Mouse (Mus musculus) lung, embryonic 15.5 days (tissue): ENCODE data around the gene Pigr. TPM values are rescaled to one million over a fixed set of nuclear protein-coding genes. Genes with fewer than 3 reads are reported as not detected.

ENCODE experiments used
- ATAC-seq: fragments of 200-750 bp; cut with Nextera tagmentation; 2 replicates; pipeline ENCODE4 v1.8.0; 2017; ENCODE audit warnings: moderate number of reproducible peaks, borderline replicate concordance; ENCODE audit not compliant: low FRiP score, low TSS enrichment; ENCODE audit errors: extremely low read depth
- H3K27ac ChIP-seq: fragments of 300-500 bp; sonication (generic); 2 replicates; pipeline ENCODE4 v1.5.1; 2015; ENCODE audit warnings: moderate library complexity, mild to moderate bottlenecking, inconsistent platforms
- H3K27me3 ChIP-seq: fragments of 300-500 bp; sonication (generic); 2 replicates; pipeline ENCODE4 v1.6.1; 2015; ENCODE audit warnings: inconsistent platforms
- H3K36me3 ChIP-seq: fragments of 300-500 bp; sonication (generic); 2 replicates; pipeline ENCODE4 v1.6.1; 2015; ENCODE audit warnings: inconsistent platforms
- H3K4me1 ChIP-seq: fragments of 300-500 bp; sonication (generic); 2 replicates; pipeline ENCODE4 v1.6.1; 2015; ENCODE audit warnings: inconsistent platforms
- H3K4me2 ChIP-seq: fragments of 300-500 bp; sonication (generic); 2 replicates; pipeline ENCODE4 v1.6.1; 2015; ENCODE audit warnings: inconsistent platforms, mild to moderate bottlenecking, moderate library complexity
- H3K4me3 ChIP-seq: fragments of 300-500 bp; sonication (generic); 2 replicates; pipeline ENCODE4 v1.5.1; 2015; ENCODE audit warnings: mild to moderate bottlenecking, inconsistent platforms
- H3K9ac ChIP-seq: fragments of 300-500 bp; sonication (generic); 2 replicates; pipeline ENCODE4 v1.6.1; 2015; ENCODE audit warnings: inconsistent platforms
- H3K9me3 ChIP-seq: fragments of 300-500 bp; sonication (generic); 2 replicates; pipeline ENCODE4 v1.6.1; 2016; ENCODE audit warnings: inconsistent platforms
- WGBS: fragments of 180-500 bp; shearing (Covaris S2); methylation state at CpG from one replicate; pipeline ENCODE4 v1.1.7; 2015; 5-methylcytosine and 5-hydroxymethylcytosine counted together
- polyA plus RNA-seq: library from polyadenylated mRNA; unstranded; fragments of >200 nt; fragmentation: Nextera tagmentation; extraction: Ambion mirVana; gene quantifications from 2 replicates; pipeline ENCODE4 v1.2.1, GENCODE M21; 2015

Gene Pigr
- polyA plus RNA-seq: not detected in 2 replicates

DNA sequence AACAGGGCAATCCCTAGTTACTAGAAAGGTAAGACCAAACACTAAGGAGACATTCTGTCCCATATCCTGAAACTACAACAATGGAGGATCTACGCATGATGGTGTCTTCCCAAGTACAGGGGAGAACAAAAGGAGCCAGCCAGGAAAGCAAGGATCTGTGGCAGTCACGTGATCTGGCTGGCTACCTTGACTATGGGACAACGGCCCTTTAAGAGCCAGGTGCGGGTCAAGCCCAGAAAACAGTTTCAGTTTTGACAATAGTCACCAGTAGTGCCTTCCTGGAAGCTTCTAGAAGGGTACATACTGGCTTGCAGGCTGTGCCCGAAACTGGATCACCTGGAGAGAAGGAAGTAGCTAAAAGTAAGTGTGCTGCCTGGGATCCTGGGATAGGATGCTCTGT lies at the start of gene Pigr:
Pigr (plus strand) TSS at position 237 of the 400 bp plus-strand sequence.
- WGBS: 86% methylated on average over 5 of the region's 5 CpGs
- no peaks in the 10 kb centered on the region for H3K27me3 ChIP-seq
- ATAC-seq: no peak
- H3K27ac ChIP-seq: no peak within 1 kb of the TSS
- no peak within 1 kb of the TSS for H3K4me3 ChIP-seq
- no peak within 1 kb of the TSS for H3K4me2 ChIP-seq
- no peaks in the 10 kb centered on the region for H3K36me3 ChIP-seq
- H3K4me1 ChIP-seq: no peaks in the 10 kb centered on the region
- H3K9me3 ChIP-seq: no peaks in the 10 kb centered on the region
- H3K9ac ChIP-seq: no peak within 1 kb of the TSS

DNA sequence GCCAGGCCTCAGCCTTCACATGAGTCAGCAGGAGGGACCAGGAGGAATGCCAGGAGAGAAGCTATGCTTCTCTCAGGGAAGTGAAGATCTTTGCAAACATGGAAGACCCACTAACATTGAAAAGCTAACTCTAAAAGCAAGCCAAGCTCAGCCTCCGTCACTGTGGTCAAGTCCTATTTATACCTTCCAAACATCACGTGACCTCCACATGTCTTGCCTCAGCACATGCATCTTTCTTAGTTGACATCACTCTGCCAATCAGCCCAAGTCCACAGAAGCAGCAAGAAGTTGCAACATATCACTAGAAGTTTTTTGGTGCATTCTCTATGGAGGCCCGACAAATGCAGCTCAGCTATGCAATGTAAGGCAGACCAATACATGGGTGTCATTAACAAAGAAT lies 46.6 kb upstream of the Pigr start:
- Histone ChIP-seq H3K27ac (no peak overlapping the region), H3K4me2 (no peak overlapping the region), H3K27me3 (no peaks in the 10 kb centered on the region), H3K4me1 (no peaks in the 10 kb centered on the region), H3K4me3 (no peak overlapping the region), H3K9ac (no peak overlapping the region), H3K9me3 (no peaks in the 10 kb centered on the region), H3K36me3 (no peaks in the 10 kb centered on the region)
- no peak for ATAC-seq
- 77% methylated on average over 3 of the region's 3 CpGs for WGBS

DNA sequence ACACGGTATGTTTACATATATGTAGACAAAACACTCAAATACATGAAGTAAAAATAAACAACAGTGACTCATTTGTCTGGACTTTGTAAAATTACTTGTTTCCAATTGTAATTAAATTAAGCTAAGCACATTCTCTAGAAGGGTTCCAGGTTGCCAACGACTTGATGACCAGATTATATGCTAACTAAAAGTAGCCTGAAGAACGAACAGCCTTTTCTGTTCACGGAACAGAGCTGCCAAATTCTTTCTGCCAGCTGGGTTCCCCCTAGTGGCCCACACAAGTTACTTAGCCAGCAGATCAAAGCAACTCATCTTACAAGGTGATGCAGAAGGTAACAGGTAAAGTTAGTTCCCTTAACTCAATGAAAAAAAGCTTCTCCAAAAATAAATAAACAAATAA lies 42.4 kb upstream of the Pigr start:
- Histone ChIP-seq H3K27me3 (no peaks in the 10 kb centered on the region), H3K4me1 (no peaks in the 10 kb centered on the region), H3K9me3 (no peaks in the 10 kb centered on the region), H3K4me2 (no peak overlapping the region), H3K4me3 (no peak overlapping the region), H3K9ac (no peak overlapping the region), H3K27ac (no peak overlapping the region), H3K36me3 (no peaks in the 10 kb centered on the region)
- 11% methylated on average over 4 of the region's 4 CpGs for WGBS
- no peak for ATAC-seq

DNA sequence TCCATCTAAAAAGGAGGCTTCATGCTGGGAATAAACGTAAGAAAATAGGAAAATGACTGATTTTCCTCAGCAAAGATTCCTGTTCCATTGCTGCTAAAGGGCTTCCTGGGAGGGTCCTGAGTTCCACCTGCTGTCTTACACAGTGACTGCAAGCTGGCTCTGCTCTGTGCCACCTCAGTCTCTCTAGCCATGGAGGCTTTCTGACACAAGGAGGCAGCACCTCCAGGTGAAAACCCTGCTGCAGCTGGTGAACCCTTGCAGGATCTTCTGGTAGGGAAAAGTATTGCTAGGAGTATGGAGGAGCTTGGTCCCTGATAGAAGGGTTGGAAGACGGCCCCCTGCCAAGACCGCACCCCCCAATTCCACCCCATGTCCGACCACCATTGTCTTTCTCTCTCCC lies 39.5 kb upstream of the Pigr start:
- ATAC-seq: no peak
- Histone ChIP-seq H3K4me3 (no peak overlapping the region), H3K4me1 (no peaks in the 10 kb centered on the region), H3K4me2 (no peak overlapping the region), H3K9me3 (no peaks in the 10 kb centered on the region), H3K27me3 (no peaks in the 10 kb centered on the region), H3K27ac (no peak overlapping the region), H3K36me3 (no peaks in the 10 kb centered on the region), H3K9ac (no peak overlapping the region)
- 35% methylated on average over 4 of the region's 4 CpGs for WGBS

DNA sequence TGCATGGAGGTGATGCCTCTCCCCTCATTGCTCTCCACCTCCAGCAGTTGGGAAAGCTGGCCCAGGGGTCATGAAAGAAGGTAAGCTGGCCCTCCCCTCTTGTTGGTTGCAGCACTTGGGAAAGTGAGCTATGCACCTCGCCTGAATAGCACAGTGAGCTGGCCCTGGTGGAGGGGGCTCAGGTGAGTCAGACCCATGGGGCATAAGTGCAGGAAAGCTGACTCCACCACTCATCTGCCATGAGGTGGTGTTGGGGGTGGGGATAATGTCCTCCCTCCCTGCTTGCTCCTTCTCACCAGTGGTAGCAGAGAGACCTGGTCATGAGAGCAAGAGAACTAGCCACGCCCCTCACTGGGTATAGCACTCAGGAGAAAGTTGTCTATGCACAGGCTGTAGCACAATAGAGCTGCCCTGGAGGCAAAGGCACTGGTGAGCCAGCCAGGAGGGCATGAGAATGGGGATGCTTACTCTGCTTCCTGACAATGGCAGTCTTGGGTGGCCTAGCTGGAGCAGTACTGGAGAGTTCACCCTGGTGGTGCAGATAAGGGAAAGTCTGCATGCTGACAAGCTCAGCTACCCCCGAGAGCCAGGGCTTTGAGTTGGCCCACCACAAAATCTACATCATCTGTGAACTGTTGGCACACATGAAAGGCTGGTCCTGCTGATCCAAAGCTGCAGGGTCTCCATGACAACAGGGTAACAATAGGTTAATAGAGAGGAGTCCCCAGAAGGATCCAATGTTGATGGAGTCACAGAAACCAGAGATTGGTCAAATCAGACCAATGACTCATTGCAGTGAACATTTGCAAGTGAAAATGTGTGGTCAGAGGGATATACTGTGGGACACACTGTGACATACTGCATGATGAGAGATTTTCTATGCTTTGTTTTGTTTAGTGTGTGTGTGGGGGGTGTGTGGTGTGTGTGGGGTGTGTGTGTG lies 36.7 kb upstream of the Pigr start:
- WGBS: 50% methylated on average over 3 of the region's 3 CpGs
- H3K27me3 ChIP-seq: no peaks in the 10 kb centered on the region
- H3K4me1 ChIP-seq: no peaks in the 10 kb centered on the region
- ATAC-seq: 0 out of 2 replicates have a peak, but pooled peaks have one; percentile 23
- H3K4me2 ChIP-seq: no peak overlapping the region
- H3K4me3 ChIP-seq: no peak overlapping the region
- H3K9ac ChIP-seq: no peak overlapping the region
- H3K9me3 ChIP-seq: no peaks in the 10 kb centered on the region
- H3K27ac ChIP-seq: no peak overlapping the region
- no peaks in the 10 kb centered on the region for H3K36me3 ChIP-seq

DNA sequence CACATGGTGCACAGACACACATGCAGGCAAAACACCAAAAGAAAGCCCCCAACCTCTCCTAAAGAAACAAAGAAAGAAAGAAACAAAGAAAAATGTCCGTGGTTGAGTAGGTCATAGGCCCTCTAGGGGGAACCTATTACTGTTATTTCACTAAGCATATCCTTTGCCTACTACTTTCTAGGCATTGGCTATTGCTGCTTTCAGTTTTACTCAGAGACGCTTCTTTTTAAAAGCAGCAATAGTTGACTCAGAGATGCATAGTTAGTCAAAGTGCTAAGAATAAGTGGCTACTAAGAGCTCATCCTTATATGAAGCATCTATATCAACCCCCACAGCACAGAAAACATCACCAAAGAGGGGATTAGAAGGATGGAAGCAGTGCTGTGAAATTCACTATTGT lies 31.2 kb upstream of the Pigr start:
- 65% methylated on average over 2 of the region's 2 CpGs for WGBS
- Histone ChIP-seq H3K27me3 (no peaks in the 10 kb centered on the region), H3K9ac (no peak overlapping the region), H3K9me3 (no peaks in the 10 kb centered on the region), H3K4me2 (no peak overlapping the region), H3K4me3 (no peak overlapping the region), H3K4me1 (no peaks in the 10 kb centered on the region), H3K36me3 (no peaks in the 10 kb centered on the region), H3K27ac (no peak overlapping the region)
- ATAC-seq: no peak

DNA sequence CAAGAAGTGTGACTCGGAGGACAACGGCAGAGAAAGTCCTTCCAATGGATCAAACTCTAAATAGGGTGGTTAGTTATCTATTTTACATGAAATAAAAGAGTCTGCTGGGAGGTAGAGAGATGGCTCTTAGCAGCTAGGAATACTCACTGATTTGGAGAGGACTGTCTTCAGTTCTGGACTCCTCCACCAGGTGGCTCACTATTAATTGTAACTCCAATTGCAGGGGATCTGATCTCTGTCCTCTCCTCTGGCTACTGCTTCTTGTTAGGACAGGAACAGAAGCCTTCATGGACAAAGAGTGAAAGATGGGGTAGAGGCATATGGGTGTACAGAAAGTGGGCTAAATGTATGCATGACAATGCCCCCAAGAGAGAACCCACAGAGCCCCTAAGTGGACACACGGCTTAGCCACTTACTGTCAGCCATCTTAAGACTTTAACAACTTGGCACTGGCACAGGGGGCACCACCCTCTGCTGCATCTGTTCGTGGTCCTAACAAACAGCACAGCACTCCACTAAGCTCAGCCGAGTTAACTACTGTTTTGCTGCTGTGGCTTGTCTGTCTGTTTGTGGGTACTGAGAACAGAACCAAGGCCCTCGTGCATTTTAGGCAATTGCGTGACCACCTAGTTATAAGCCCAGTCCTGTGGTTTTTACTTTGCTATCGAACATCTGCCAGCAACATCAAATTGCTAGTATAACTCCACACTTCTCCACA lies 29.4 kb upstream of the Pigr start:
- H3K4me2 ChIP-seq: no peak overlapping the region
- no peak overlapping the region for H3K27ac ChIP-seq

DNA sequence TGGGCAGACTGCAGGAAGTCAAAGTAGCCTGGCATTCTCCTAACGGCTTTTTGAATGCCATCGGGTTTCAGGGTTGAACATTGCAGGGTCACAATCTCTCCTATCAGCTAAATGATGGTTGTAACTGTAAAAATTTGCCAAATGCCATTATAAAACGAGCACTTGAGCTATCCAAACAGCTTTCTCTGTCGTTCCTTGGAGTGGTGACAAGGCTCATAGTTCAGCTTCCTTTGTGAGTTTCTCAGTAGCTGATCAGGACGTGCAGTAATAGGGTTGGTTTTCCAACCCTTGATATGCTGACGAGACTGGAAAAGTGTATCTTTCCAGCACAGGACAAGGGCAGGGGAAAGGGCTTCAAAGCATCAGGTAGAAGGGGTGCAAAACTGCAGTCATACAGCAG lies 28.4 kb upstream of the Pigr start:
- H3K36me3 ChIP-seq: no peaks in the 10 kb centered on the region
- no peak for ATAC-seq
- no peak overlapping the region for H3K9ac ChIP-seq
- no peak overlapping the region for H3K4me2 ChIP-seq
- no peak overlapping the region for H3K27ac ChIP-seq
- WGBS: 41% methylated on average over 6 of the region's 6 CpGs
- H3K4me3 ChIP-seq: no peak overlapping the region
- H3K4me1 ChIP-seq: no peaks in the 10 kb centered on the region
- no peaks in the 10 kb centered on the region for H3K9me3 ChIP-seq
- no peaks in the 10 kb centered on the region for H3K27me3 ChIP-seq

More for the DNA sequence above, 29.4 kb upstream of the Pigr start:
- 72% methylated on average over 8 of the region's 8 CpGs for WGBS
- Histone ChIP-seq H3K27me3 (no peaks in the 10 kb centered on the region), H3K9me3 (no peaks in the 10 kb centered on the region), H3K9ac (no peak overlapping the region), H3K36me3 (no peaks in the 10 kb centered on the region), H3K4me3 (no peak overlapping the region), H3K4me1 (no peaks in the 10 kb centered on the region)
- ATAC-seq: no peak

DNA sequence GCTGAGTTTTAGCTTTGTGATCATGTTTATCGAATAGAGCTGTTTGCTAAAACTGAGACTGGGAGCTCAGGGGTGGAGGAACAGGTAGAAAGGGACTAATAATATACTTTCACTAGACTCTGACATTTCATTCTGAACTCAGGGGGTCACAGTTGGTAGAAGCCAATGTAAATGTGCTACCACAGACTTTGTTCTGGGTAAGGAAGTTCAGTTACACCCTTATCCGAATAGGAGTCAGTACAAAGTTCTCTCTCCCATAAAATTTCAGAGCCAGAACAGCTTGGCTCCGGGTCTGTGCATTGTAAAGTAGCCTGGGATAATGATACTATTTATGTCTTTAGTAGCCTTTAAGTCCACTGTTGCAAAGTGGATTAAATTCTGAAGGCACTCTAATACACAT lies 27.9 kb upstream of the Pigr start:
- ATAC-seq: no peak
- Histone ChIP-seq H3K9me3 (no peaks in the 10 kb centered on the region), H3K4me3 (no peak overlapping the region), H3K36me3 (no peaks in the 10 kb centered on the region), H3K4me2 (no peak overlapping the region), H3K4me1 (no peaks in the 10 kb centered on the region), H3K27me3 (no peaks in the 10 kb centered on the region), H3K27ac (no peak overlapping the region), H3K9ac (no peak overlapping the region)
- 62% methylated on average over 3 of the region's 3 CpGs for WGBS

DNA sequence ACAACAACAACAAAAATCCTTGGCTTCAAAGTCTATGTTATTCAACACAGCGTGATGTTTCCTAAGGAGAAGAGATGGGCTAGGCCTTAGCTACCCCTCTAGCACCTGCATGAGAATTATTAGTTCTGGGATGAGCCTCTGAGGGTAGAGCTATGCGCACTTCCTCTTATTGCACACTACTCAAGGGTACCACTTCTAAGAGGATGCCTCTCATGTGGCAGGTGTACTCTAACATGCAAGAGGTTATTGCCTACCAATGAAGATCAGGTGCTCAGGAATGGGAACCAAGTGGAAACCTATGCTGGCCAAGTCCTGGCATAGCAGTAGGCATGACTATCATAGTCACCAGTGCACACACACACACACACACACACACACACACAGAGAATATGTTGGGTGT lies 27.1 kb upstream of the Pigr start:
- no peaks in the 10 kb centered on the region for H3K36me3 ChIP-seq
- no peak overlapping the region for H3K4me2 ChIP-seq
- no peak overlapping the region for H3K27ac ChIP-seq
- no peaks in the 10 kb centered on the region for H3K9me3 ChIP-seq
- H3K27me3 ChIP-seq: no peaks in the 10 kb centered on the region
- ATAC-seq: no peak
- H3K4me1 ChIP-seq: no peaks in the 10 kb centered on the region
- H3K4me3 ChIP-seq: no peak overlapping the region
- 87% methylated on average over 2 of the region's 2 CpGs for whole genome bisulfite sequencing
- no peak overlapping the region for H3K9ac ChIP-seq

DNA sequence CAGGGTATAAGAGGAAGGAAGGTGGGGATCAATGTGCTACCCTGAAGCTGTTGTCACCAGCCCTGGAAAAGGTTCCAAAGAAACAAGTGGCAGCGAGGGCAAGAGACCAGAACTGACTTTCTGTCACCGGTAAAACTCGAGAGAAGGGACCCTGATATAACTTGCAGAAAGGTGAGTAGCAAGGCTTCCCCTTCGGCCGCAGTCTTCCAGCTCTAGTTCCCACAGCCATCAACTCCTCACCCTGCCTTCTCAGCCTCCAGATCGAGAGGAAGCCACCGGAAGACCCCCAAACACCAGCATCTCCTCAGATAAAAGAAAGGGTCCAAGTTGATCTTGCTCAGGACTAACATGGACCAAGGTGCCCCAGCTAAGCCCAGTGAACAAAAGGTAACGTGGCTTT lies 25.9 kb upstream of the Pigr start, which contains the start of gene Fcamr:
Fcamr (plus strand) TSS at position 301 of the 400 bp plus-strand sequence.
- no peaks in the 10 kb centered on the region for H3K27me3 ChIP-seq
- no peaks in the 10 kb centered on the region for H3K9me3 ChIP-seq
- H3K4me3 ChIP-seq: no peak within 1 kb of the TSS
- H3K4me1 ChIP-seq: no peaks in the 10 kb centered on the region
- no peak within 1 kb of the TSS for H3K27ac ChIP-seq
- no peak within 1 kb of the TSS for H3K9ac ChIP-seq
- WGBS: 83% methylated on average over 8 of the region's 8 CpGs
- no peaks in the 10 kb centered on the region for H3K36me3 ChIP-seq
- H3K4me2 ChIP-seq: no peak within 1 kb of the TSS
- no peak for ATAC-seq

DNA sequence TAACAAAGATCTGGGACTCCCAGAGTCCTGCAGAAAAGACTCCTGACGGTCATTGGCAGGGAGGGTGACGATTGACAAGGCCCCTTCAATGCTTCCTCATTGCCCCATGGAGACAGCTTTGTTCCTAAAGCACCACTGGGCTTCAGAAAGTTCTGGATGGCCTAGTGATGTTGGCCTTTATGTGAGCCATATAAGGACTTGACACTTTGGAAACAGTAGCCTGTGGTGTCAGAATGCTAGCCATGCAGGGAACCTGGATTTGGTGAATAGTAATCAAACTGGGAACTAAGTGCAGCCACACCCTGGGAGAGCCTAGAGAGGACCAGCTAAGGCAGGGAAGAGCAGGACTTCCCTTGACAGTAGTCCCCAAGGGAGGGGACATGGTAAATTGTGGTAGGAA lies 25.0 kb upstream of the Pigr start:
- Histone ChIP-seq H3K9me3 (no peaks in the 10 kb centered on the region), H3K9ac (no peak overlapping the region), H3K4me1 (no peaks in the 10 kb centered on the region), H3K36me3 (no peaks in the 10 kb centered on the region), H3K4me2 (no peak overlapping the region), H3K27ac (no peak overlapping the region), H3K4me3 (no peak overlapping the region), H3K27me3 (no peaks in the 10 kb centered on the region)
- 63% methylated on average over 2 of the region's 2 CpGs for WGBS
- ATAC-seq: no peak
